Comparison of ENCODE assay signal across 8 mouse cellular contexts in the genomic region with DNA sequence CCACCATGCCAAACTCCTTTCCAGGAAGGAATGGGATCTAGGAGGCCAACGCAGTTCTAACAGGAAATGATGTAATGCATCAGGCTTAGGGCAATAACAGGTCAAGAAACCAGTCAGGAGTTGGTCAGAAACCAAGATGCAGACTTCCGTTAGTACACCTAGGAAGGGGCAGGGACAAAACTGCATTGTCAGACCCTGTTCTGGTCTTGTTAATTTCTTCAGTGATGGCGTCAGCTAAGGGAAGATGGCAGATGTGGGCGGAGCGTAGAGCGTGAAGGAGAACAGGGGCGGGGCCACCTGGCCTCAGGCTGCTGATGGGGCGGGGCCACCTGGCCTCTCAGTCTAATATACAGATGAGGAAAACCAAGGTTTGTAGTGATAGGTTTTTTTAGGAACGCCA. TPM values are rescaled to one million over a fixed set of nuclear protein-coding genes. Genes with fewer than 3 reads are reported as not detected.
DNase-seq lines count a peak whose midpoint lies in the region; ATAC-seq and TF ChIP-seq lines count a peak whose summit lies in the region.

No protein-coding gene starts in this region.

- peak overlapping the region; percentile 74 for H3K27ac ChIP-seq in neural tube, embryonic 11.5 days (ENCODE audit: low read depth, low read length)
- peak overlapping the region; percentile 88 for H3K27ac ChIP-seq in forebrain, embryonic 12.5 days
- H3K27ac ChIP-seq in intestine, postnatal 0 days (ENCODE audit: low read depth, low read length): peak overlapping the region; percentile 54
- H3K27ac ChIP-seq in midbrain, embryonic 14.5 days (replicated peaks; ENCODE audit: low read depth, low read length): peak overlapping the region; percentile 32

- H3K4me2 ChIP-seq in neural tube, embryonic 11.5 days (ENCODE audit: low read depth): peak overlapping the region; percentile 18; the same call in 1 of the 2 replicates
- H3K4me2 ChIP-seq in forebrain, embryonic 12.5 days: no peak overlapping the region
- H3K4me2 ChIP-seq in intestine, postnatal 0 days (replicated peaks; ENCODE audit: low read depth): peak overlapping the region; percentile 48
- H3K4me2 ChIP-seq in midbrain, embryonic 14.5 days (ENCODE audit: low read length): no peak overlapping the region

- H3K9me3 ChIP-seq in neural tube, embryonic 11.5 days (ENCODE audit: control insufficient read depth, low read length): no peaks in the 10 kb centered on the region
- no peaks in the 10 kb centered on the region for H3K9me3 ChIP-seq in forebrain, embryonic 12.5 days
- no peaks in the 10 kb centered on the region for H3K9me3 ChIP-seq in intestine, postnatal 0 days (ENCODE audit: control insufficient read depth)
- no peaks in the 10 kb centered on the region for H3K9me3 ChIP-seq in midbrain, embryonic 14.5 days (ENCODE audit: control insufficient read depth, low read length)

- no peak for ATAC-seq in neural tube, embryonic 11.5 days (ENCODE audit: insufficient read depth, low FRiP score, low TSS enrichment)
- peak; percentile 15; the same call in 1 of the 2 replicates for ATAC-seq in forebrain, embryonic 12.5 days (ENCODE audit: low FRiP score)
- no peak for ATAC-seq in intestine, postnatal 0 days
- no peak for ATAC-seq in midbrain, embryonic 14.5 days (ENCODE audit: low FRiP score, low TSS enrichment)

- H3K36me3 ChIP-seq in neural tube, embryonic 11.5 days (ENCODE audit: control insufficient read depth, insufficient read depth, low read length): peaks cover 14% of the 10 kb centered on the region
- H3K36me3 ChIP-seq in forebrain, embryonic 12.5 days (replicated peaks): peaks cover 43% of the 10 kb centered on the region
- H3K36me3 ChIP-seq in intestine, postnatal 0 days (ENCODE audit: control insufficient read depth, insufficient read depth): peaks cover 9% of the 10 kb centered on the region; the same call in 1 of the 2 replicates
- H3K36me3 ChIP-seq in midbrain, embryonic 14.5 days (ENCODE audit: control insufficient read depth, insufficient read depth, low read length): peaks cover 42% of the 10 kb centered on the region

- peak overlapping the region; percentile 41; the same call in 1 of the 2 replicates for H3K9ac ChIP-seq in neural tube, embryonic 11.5 days (ENCODE audit: low read length)
- no peak overlapping the region for H3K9ac ChIP-seq in forebrain, embryonic 12.5 days
- H3K9ac ChIP-seq in intestine, postnatal 0 days (ENCODE audit: low read depth, low read length): no peak overlapping the region
- no peak overlapping the region for H3K9ac ChIP-seq in midbrain, embryonic 14.5 days (replicated peaks; ENCODE audit: low read length)

- no peak for DNase-seq in neural tube, embryonic 11.5 days (ENCODE audit: low spot score)
- no peak for DNase-seq in neural tube, embryonic 10.5 days (ENCODE audit: extremely low spot score, low spot score)
- no peak for DNase-seq in midbrain, embryonic 14.5 days
- no peak for DNase-seq in cerebellum, adult 18-20 months
- DNase-seq in adrenal gland, postnatal 10 days: no peak
- no peak for DNase-seq in urinary bladder, adult 2 months (ENCODE audit: low spot score)

- 78% methylated on average over 9 of the region's 9 CpGs for WGBS in neural tube, embryonic 11.5 days
- WGBS in forebrain, embryonic 12.5 days: 84% methylated on average over 9 of the region's 9 CpGs
- whole genome bisulfite sequencing in intestine, postnatal 0 days: 68% methylated on average over 9 of the region's 9 CpGs
- 82% methylated on average over 9 of the region's 9 CpGs for WGBS in midbrain, embryonic 14.5 days

- H3K4me1 ChIP-seq in neural tube, embryonic 11.5 days (ENCODE audit: control insufficient read depth, insufficient read depth, low read length): no peaks in the 10 kb centered on the region; the same call in 1 of the 2 replicates
- peaks cover 12% of the 10 kb centered on the region for H3K4me1 ChIP-seq in forebrain, embryonic 12.5 days
- peaks cover 3% of the 10 kb centered on the region; the same call in 1 of the 2 replicates for H3K4me1 ChIP-seq in intestine, postnatal 0 days (replicated peaks; ENCODE audit: control insufficient read depth, insufficient read depth, low read length)
- peaks cover 6% of the 10 kb centered on the region; the same call in 1 of the 2 replicates for H3K4me1 ChIP-seq in midbrain, embryonic 14.5 days (ENCODE audit: control insufficient read depth, insufficient read depth, low read length)

- no peak for TF ChIP-seq CTCF in intestine, postnatal 0 days (IDR thresholded peaks at IDR 0.05; ENCODE audit: low read depth)

- no peaks in the 10 kb centered on the region for H3K27me3 ChIP-seq in neural tube, embryonic 11.5 days (ENCODE audit: control insufficient read depth, insufficient read depth, low read length)
- no peaks in the 10 kb centered on the region for H3K27me3 ChIP-seq in forebrain, embryonic 12.5 days
- H3K27me3 ChIP-seq in intestine, postnatal 0 days (replicated peaks; ENCODE audit: control insufficient read depth, insufficient read depth, low read length): no peaks in the 10 kb centered on the region
- no peaks in the 10 kb centered on the region for H3K27me3 ChIP-seq in midbrain, embryonic 14.5 days (ENCODE audit: control insufficient read depth, insufficient read depth, low read length)

- no peak overlapping the region for H3K4me3 ChIP-seq in neural tube, embryonic 11.5 days (ENCODE audit: low read depth, low read length)
- H3K4me3 ChIP-seq in forebrain, embryonic 12.5 days (replicated peaks): no peak overlapping the region
- H3K4me3 ChIP-seq in intestine, postnatal 0 days (ENCODE audit: low read depth, low read length): no peak overlapping the region
- no peak overlapping the region for H3K4me3 ChIP-seq in midbrain, embryonic 14.5 days (replicated peaks; ENCODE audit: low read depth, low read length)

RNA-seq across cellular contexts. Expression of gene Tmbim6, which starts 28.5 kb away (rescaled TPM):
- polyA plus RNA-seq in neural tube, embryonic 11.5 days (2014; fragmentation: Nextera tagmentation; extraction: Ambion mirVana): 237 and 246 TPM in 2 replicates
- polyA plus RNA-seq in forebrain, embryonic 12.5 days (2016; fragmentation: Nextera tagmentation; extraction: Ambion mirVana): 252 and 256 TPM in 2 replicates
- 1,126 and 1,190 TPM in 2 replicates for polyA plus RNA-seq in intestine, postnatal 0 days (2015; fragmentation: Nextera tagmentation; extraction: Ambion mirVana)
- polyA plus RNA-seq in midbrain, embryonic 14.5 days (2014; fragmentation: Nextera tagmentation; extraction: Ambion mirVana): 233 and 255 TPM in 2 replicates
- total RNA-seq in adrenal gland, postnatal 10 days (2021): 100 to 1,000 TPM; 581 to 642 TPM
- 331 and 342 TPM in 2 replicates for polyA plus RNA-seq in urinary bladder, adult 2 months (2012; rRNA removed)

RNA-seq across cellular contexts. Expression of gene Nckap5l, which starts 36.4 kb away (rescaled TPM):
- 14.9 TPM in 2 replicates for polyA plus RNA-seq in neural tube, embryonic 11.5 days (2014; fragmentation: Nextera tagmentation; extraction: Ambion mirVana)
- 11.8 and 12.0 TPM in 2 replicates for polyA plus RNA-seq in forebrain, embryonic 12.5 days (2016; fragmentation: Nextera tagmentation; extraction: Ambion mirVana)
- 1.8 and 2.1 TPM in 2 replicates for polyA plus RNA-seq in intestine, postnatal 0 days (2015; fragmentation: Nextera tagmentation; extraction: Ambion mirVana)
- polyA plus RNA-seq in midbrain, embryonic 14.5 days (2014; fragmentation: Nextera tagmentation; extraction: Ambion mirVana): 16.8 and 17.6 TPM in 2 replicates
- 10 to 100 TPM; 19.8 to 34.0 TPM for total RNA-seq in adrenal gland, postnatal 10 days (2021)
- 3.3 and 5.0 TPM in 2 replicates for polyA plus RNA-seq in urinary bladder, adult 2 months (2012; rRNA removed)

RNA-seq across cellular contexts. Expression of gene Fmnl3, which starts 50.9 kb away (rescaled TPM):
- 13.7 and 14.5 TPM in 2 replicates for polyA plus RNA-seq in neural tube, embryonic 11.5 days (2014; fragmentation: Nextera tagmentation; extraction: Ambion mirVana)
- 12.1 and 14.1 TPM in 2 replicates for polyA plus RNA-seq in forebrain, embryonic 12.5 days (2016; fragmentation: Nextera tagmentation; extraction: Ambion mirVana)
- polyA plus RNA-seq in intestine, postnatal 0 days (2015; fragmentation: Nextera tagmentation; extraction: Ambion mirVana): 5.6 and 5.9 TPM in 2 replicates
- 6.1 and 7.5 TPM in 2 replicates for polyA plus RNA-seq in midbrain, embryonic 14.5 days (2014; fragmentation: Nextera tagmentation; extraction: Ambion mirVana)
- total RNA-seq in adrenal gland, postnatal 10 days (2021): 10 to 100 TPM; 27.6 to 31.7 TPM
- polyA plus RNA-seq in urinary bladder, adult 2 months (2012; rRNA removed): 8.9 and 9.9 TPM in 2 replicates

RNA-seq across cellular contexts. Expression of gene Bcdin3d, which starts 53.4 kb away (rescaled TPM):
- 17.6 and 18.1 TPM in 2 replicates for polyA plus RNA-seq in neural tube, embryonic 11.5 days (2014; fragmentation: Nextera tagmentation; extraction: Ambion mirVana)
- polyA plus RNA-seq in forebrain, embryonic 12.5 days (2016; fragmentation: Nextera tagmentation; extraction: Ambion mirVana): 21.5 and 25.0 TPM in 2 replicates
- polyA plus RNA-seq in intestine, postnatal 0 days (2015; fragmentation: Nextera tagmentation; extraction: Ambion mirVana): 12.6 and 13.2 TPM in 2 replicates
- 23.0 and 24.6 TPM in 2 replicates for polyA plus RNA-seq in midbrain, embryonic 14.5 days (2014; fragmentation: Nextera tagmentation; extraction: Ambion mirVana)
- 1 to 10 TPM; 6.0 to 6.5 TPM for total RNA-seq in adrenal gland, postnatal 10 days (2021)
- polyA plus RNA-seq in urinary bladder, adult 2 months (2012; rRNA removed): 5.7 and 5.9 TPM in 2 replicates

Comparison
In these comparisons a context has a peak if more than half of its experiments do, and no peak if none do; other contexts are left out.
1. H3K27ac ChIP-seq: peak in every context shown above with its lines; median percentile 88 in forebrain, embryonic 12.5 days; 74 in neural tube, embryonic 11.5 days; 54 in intestine, postnatal 0 days; 32 in midbrain, embryonic 14.5 days.
2. H3K4me2 ChIP-seq: peak in neural tube, embryonic 11.5 days (single experiment) and intestine, postnatal 0 days (single experiment); none in forebrain, embryonic 12.5 days (single experiment) and midbrain, embryonic 14.5 days (single experiment).